Mouse (Mus musculus) left cerebral cortex, postnatal 4 days (tissue): Measurements from ENCODE around the gene Tfb2m. TPM values are rescaled to one million over a fixed set of nuclear protein-coding genes. Genes with fewer than 3 reads are reported as not detected.
"Not testable (repeated sequence)": the region's sequence is repeated elsewhere in the genome, so short reads cannot be mapped to it uniquely, and the experiment has no call there.

Experiments used
- DNase-seq: peaks from one replicate; pipeline ENCODE4 v3.0.0-alpha.2; 2022
- intact Hi-C: fragments of 180-260 bp; cut with DNase I; formaldehyde crosslinking; loops from one replicate; pipeline ENCODE4 v1.15.1; 2025
- total RNA-seq, 2 experiments: library from RNA; stranded (reverse); gene quantifications; 2 replicates each; pipeline ENCODE4 v1.2.3; 2021

Gene Tfb2m
- 10 to 100 TPM; 28.1 to 28.2 TPM for total RNA-seq

DNA sequence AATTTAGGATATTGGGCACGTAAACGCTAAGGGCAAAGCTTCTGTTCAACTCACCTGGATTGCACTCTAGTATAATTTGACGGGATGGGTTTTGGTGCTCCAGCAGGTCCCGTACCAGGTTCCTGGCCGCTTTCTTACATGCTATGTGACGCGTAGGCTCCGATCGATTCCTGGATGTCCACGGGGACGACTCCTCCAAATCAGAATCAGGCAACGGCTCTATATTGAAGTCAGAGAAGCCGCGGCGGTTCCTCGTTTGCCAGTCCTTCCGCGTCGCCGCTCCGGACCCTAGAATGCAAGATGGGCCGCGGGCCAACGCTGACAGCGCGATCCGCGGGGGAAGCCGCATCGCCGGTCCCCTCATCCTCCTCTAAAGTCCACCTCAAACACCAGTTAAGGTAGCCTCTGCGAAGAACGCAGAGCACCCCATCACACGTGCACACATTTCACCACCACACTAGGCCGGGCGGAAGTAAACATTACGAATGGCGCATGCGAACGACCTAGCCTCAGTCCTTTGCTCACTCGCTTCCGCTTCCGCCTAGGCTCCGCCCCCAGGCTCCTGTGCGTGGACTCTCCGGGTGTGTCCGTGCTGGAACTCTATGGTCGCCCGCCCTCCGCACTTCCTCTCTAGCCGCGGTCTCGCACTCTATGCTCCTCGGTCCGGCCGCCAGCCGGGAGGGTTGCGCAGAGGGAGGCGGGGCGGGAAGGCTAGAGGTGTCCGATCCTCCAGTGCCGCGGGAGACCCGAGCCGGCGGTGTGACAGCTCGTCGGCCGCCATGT is at the start of gene Tfb2m, which contains the start of gene Cnst:
TSS of gene Tfb2m (minus strand) at position 500 of the 783 bp plus-strand sequence.
TSS of gene Cnst (plus strand) at position 603 of the 783 bp plus-strand sequence.
- peak; percentile 98 for DNase-seq
- intact Hi-C loops: not testable (repeated sequence)

DNA sequence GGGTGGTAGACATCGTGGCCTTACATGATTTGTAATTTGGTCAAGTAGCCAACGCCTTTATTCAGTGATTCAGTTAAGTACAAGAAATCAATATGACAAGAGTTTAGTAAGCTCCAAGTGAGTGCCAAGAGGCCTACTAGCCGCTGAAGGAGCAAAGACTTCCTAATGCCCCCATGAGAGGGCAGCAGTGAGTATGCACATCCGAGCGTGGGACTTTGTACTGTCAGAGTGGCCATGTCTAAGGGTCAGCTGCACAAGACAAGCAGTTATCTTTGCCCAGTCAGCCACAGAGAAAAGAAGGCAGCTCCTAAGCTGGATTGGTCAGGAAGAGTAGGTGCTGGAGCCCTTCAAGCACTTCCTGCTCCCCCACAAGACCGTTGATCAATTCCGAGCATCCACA is 46.9 kb upstream of the Tfb2m start:
- intact Hi-C loops: no loop called here
- peak; percentile 14 for DNase-seq

DNA sequence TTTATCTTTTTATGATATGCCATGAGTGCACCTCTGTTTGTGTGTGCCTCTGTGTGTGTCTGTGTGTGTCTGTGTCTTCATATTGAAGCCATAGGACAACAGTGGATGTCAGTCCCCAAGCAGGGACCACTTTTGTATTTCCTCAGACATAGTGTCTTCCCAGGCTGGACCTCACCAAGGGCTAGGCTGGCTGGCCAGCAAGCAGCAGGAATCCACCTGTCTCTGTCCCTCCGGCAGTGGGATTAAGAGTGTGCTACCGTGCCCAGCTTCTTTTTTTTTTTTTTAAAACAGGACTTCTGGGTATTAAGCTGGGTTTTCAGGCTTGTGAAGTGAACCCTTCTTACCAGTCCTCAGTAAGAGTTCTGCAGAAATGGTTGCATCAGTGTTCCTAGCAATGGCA is 46.1 kb upstream of the Tfb2m start:
- intact Hi-C loops: no loop called here
- DNase-seq: no peak

DNA sequence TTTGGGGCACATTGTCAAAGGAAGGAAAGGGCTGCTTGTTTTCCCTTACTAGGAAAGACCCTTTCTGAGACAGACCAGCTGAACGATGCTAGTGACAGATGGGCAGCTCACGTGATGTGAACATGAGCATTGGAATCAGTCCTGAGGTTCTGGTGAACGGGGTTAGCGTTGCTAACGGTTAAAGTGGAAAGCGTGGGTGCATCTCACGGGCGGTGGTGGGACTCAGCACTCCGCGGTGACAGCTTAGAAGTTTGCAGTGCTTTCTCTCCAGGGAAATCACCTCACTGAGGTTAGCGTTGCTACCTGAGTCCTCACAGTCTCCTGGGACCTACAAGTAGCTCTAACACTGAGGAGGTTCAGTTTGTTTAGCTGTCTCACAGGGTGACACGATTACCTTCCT is 45.6 kb upstream of the Tfb2m start:
- peak; percentile 34 for DNase-seq
- intact Hi-C loops: no loop called here

DNA sequence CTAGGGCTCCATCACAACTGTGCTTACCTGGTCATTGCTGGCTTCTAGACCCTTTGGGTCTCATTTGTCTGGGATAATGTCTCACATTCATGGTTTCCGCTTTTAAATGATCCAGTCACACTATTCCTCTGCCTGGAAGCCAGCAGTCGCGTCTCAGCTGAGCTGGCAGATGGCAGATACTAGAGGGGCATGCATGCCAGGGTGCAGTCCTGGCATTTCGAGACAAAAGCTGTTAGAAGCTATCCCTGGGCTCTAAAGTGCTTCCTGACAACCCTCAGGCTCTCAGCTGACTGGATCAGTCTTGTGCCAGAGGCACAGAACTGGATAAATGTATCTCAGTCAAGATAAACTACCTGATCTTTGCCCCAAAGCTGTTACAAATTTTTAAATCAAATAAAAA is 42.2 kb upstream of the Tfb2m start:
- peak; percentile 46 for DNase-seq
- intact Hi-C loops: no loop called here

DNA sequence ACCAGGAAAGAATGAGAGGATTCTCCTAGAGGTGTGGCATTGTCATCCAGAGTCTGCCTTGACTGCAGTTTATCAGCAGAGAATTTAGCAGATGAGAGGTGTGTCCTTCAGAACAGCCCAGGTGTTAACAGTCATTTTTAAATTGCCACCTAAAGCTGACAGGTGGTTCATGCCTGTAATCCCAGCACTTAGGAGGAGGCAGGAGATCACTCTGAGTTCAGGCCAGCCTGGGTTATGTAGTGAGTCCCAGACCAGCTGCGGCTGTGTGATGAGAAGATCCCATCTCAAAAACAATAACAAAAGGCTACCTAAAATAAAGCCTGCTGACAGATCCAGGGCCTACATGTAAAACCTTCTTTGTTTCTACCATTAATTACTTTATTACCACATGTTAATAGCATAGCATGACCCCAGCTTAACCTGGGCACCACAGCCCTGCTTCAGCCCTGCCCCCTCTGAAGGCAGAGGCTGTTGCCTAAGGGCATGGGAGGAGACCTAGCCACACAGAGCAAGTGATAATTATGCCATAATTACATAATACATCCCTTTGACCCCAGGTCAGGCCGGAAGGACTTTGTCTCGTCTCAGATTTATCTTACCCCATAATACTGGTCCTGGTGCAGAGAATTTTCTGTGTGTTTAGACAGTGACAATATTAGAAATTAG is 40.5 kb upstream of the Tfb2m start:
- DNase-seq: no peak
- intact Hi-C loops: no loop called here

DNA sequence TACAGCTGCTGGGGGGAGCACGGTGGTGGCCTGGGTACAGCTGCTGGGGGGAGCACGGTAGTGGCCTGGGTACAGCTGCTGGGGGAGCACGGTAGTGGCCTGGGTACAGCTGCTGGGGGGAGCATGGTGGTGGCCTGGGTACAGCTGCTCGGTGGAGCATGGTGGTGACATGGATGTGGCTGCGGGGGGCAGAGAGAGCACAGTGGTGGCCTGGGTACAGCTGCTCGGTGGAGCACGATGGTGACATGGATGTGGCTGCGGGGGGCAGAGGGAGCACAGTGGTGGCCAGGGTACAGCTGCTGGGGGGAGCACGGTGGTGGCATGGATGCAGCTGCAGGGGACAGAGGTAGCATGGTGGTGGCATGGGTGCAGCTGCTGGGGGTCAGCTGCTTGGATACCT is 39.6 kb upstream of the Tfb2m start:
- intact Hi-C loops: no loop called here

DNA sequence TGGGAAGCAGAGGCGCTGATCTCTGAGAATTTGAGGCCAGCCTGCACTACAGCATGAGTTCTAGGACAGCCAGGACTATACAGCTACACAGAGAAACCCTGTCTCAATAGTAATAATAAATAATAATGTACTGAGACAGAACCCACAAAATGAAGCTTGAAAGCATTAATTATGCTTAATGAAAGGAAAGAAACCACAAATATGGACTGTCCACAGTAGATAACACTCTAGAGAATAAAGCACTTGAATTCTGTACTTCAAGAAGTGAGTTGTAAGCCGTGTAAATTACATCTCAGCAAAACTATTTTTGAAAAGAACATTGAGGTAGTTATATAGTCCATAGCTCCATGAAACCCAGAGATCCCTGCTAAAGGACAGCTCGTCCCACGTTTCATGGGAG is 38.2 kb upstream of the Tfb2m start:
- intact Hi-C loops: no loop called here

More for the DNA sequence above, 39.6 kb upstream of the Tfb2m start:
- no peak for DNase-seq

DNA sequence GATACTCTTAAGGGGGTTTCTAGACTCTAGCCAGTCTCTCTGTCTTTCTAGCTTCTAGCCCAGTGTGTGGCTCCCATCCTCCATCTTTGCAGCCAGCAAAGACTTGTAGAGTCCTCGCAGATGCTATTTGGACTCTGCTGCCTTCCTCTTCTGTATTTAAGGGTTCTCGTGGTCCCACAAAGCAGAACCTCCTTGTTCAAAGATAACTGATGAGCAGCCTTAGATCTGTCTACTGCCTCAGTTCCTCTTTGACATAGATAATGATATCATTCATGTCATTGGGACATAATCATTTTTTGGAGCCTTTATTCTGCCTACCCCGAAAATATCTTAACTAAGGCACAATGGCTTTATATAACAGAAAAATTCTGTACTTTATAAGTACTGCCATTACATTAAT is 37.0 kb upstream of the Tfb2m start:
- intact Hi-C loops: no loop called here
- DNase-seq: no peak

More for the DNA sequence above, 38.2 kb upstream of the Tfb2m start:
- DNase-seq: no peak

DNA sequence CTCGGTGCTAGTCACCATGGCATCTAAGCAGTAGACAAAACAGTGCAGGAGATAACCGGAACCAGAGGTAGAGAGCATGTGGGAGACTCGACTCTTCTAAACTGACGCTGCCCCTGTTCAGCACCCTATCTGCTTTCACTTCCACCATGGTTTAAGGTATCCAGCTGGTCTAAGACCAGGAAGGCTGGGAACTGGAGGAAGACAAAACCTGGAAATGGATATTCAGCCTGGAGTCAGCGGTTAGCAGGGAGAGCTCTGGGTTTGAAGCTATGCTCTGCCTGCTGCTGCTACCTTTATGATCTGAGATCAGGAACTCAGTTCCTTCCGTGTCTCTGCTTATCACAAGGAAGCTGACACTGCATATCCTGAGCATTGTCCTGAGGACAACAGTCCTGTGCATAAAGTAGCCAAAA is 36.0 kb upstream of the Tfb2m start:
- no peak for DNase-seq
- intact Hi-C loops: no loop called here

DNA sequence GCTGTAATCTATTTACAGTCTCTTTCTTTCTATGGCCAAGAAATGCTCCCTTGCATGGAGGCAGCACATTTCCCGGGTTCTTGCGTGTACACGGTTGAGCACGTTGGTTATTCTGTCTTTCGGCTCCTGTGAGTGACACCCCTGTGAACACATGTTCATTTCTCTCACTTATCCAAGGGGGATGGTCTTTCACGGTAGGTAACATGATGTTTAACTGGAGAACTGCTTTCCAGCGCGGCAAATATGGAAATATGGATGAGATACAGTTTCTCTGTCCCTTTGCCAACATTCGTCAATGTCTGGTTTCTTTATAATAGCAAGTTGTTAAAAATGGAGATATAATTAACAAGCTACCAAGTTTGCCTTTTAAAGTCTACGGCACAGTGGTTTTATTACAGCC is 35.4 kb upstream of the Tfb2m start:
- intact Hi-C loops: no loop called here

DNA sequence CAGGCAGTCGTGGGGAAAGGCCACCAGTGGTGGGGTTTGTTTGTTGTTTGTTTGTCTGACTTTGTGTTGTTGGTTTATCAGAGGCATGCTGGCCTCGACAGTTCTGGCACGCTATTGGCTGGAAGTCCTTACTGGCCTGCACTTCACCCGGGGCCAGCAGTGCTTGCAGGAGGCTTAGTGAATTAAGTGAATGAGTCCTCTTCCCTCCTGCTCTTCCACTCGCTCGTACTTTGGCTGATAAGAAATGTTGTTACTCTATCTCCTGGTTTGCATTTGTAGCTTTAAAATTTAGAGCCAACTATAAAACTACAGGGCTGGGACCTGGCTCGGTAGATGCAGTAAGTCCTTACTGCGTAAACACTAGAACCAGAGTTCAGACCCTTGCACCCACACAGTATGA is 34.1 kb upstream of the Tfb2m start:
- no peak for DNase-seq
- intact Hi-C loops: no loop called here

More for the DNA sequence above, 35.4 kb upstream of the Tfb2m start:
- no peak for DNase-seq

DNA sequence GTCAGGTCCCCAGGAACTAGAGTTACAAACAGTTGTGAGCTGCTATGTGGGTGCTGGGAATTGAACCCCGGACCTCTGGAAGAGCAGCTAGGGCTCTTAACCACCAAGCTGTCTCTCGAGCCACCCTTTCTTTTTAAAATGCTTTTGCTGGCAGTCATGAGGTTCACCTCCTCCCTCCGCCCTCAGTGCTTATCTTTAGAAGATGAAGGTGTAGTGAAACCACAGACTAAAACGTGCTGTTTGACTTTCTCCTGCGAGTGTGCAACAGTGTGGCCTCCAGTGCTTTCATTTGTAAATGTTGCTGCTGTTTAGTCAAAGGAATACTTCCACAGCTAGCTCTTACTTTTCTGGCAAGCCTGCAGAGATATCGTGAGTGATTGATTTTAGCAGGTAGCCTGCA is 32.6 kb upstream of the Tfb2m start:
- no peak for DNase-seq
- intact Hi-C loops: no loop called here

DNA sequence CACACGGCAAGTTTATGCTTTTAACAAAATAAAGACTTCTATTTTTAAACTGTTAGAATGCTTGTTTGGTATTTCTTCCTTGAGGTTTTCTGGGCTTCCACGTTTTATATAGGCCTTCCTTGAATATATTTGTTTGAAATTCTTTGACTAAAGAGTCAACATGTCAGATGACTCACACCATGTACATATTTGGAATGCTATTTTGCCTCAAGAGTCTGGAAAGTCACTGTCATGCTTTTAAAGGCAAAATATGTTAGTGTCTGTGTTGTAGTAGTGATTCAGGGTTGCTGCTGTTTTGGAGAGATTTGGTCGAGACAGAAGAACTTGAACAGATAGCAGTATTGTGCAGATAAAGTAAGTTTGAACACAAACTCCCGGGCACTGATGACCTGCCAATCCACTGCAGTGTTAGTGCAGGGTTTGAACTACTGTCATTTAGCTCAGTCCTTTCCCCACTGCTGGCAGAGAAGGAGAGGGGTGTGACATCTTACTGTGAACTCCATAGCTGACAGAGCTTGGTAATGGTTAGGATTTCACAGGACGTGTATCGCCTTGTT is 27.7 kb upstream of the Tfb2m start:
- intact Hi-C loops: no loop called here
- DNase-seq: no peak

DNA sequence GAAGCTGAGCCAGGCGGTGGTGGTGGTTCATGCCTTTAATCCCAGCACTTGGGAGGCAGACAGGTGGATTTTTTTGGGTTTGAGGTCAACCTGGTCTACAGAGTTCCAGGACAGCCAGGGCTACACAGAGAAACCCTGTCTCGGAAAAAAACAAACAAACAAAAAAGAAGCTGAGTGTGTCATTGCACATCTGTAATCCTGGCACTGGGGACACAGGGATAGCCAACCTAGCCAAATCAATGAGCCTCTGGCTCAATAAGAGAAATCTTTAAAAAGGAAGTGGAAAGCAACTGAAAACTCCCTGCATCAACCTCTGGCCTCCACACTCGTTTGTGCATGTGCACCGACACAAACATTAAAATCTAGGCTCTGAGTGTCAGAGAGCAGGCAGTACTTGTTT is 25.6 kb upstream of the Tfb2m start:
- intact Hi-C loops: no loop called here
- no peak for DNase-seq

DNA sequence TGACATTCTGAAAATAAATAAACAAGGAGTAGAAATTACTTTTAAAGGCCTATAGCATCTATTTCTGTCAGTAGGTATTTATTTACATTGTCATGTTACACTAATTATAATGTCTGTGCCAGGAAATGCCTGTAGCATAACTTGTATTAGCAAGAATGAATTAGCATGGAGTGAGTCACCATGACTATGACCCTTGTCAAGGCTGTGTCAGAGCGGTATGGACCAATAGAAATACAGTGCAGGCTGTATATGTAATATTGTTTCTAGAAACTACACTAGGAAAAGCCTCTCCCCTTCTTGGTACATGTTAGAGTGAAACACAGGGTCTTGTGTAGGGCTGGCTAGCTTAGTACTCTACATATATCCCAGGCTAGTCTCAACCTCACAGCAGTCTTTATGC is 24.4 kb upstream of the Tfb2m start:
- no peak for DNase-seq
- intact Hi-C loops: no loop called here

DNA sequence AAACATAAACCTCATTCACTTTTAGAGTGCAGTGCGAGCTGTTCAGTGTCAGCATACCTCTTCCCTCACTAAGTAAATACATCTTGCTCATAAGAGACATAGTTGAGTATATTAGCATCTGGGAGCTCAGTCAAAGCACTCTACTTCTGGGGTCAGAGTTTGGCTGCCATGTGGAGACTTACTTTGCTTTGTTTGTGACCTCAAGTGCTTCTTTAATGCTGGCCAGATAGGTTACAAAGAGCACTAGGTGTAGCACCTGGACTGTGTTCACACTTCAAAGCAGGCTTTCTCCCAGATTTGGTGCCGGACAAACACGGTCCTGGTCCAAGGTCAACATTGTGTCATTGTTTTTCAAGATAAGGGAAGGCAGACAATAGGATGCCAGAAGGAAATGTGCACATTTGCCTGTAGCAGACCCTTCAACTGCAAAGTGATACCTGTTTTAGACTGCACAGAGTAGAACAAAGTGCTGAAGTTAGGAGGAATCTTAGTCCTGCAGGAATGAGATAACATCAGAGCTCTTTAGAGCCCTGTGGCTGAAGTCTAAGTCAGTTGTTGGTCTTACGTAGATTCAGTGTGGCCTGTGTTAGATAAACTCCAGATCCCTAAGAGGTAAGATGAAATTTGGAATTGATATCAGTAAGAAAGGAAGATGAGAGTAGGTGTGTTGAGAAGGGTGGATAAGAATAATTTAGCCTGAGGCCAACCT is 22.8 kb upstream of the Tfb2m start:
- DNase-seq: no peak

DNA sequence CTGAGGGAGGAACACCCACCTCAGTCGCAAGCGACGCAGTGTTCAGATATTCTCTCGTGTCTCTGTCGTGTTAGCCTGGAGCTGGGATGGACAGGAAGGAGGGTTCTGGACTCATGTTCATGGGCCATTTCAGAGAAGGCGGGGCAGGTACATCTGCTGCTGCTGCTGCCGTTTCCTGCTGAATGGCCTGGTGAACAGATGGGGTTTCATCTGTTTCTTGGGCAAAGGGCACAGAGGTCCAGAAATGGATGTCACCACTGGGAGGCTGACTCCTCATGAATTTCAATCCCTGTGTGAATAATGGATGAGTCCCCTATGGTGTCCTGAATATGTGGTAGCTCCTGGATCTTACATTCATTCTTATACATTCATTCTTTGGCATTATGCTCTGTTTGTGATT is 21.5 kb upstream of the Tfb2m start:
- DNase-seq: peak; percentile 9
- intact Hi-C loops: no loop called here

More for the DNA sequence above, 22.8 kb upstream of the Tfb2m start:
- intact Hi-C loops: no loop called here

DNA sequence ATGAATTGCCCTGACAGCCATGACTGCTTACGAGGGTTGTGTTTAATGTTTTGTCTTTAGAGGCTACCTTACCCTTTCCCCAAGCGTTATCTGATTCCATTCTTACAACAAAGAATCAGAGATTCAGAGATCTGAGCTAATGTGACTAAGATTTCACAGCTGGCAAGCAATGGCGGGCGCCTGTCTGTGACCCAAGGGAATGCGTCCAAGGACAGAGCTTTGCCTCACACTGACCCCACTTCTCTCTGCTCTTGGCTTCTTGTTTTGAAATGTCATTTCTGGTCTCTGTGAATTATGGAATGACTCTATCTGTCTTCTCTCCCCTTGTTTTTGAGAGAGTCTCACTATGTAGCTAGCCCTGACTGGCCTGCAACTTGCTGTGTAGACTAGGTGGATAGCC is 17.9 kb upstream of the Tfb2m start:
- no peak for DNase-seq
- intact Hi-C loops: no loop called here

DNA sequence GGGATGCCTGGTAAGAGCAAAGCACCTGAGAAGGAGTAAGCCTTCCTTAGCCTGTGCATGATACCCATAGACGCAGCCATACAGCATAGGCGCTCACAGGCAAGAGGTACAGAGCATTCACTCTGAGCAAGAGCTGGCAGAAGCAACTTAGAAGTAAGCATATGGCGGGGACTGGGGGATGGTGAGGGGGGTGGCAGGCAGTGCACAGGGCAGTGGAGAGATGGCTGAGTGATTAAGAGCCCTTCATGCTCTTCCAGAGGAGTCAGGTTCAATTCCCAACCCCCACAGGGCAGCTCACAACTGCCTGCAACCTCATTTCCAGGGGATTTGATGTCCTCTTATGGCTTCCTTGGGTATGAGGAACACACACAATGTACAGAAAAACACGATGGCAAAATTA is 17.1 kb upstream of the Tfb2m start:
- intact Hi-C loops: no loop called here
- DNase-seq: no peak

DNA sequence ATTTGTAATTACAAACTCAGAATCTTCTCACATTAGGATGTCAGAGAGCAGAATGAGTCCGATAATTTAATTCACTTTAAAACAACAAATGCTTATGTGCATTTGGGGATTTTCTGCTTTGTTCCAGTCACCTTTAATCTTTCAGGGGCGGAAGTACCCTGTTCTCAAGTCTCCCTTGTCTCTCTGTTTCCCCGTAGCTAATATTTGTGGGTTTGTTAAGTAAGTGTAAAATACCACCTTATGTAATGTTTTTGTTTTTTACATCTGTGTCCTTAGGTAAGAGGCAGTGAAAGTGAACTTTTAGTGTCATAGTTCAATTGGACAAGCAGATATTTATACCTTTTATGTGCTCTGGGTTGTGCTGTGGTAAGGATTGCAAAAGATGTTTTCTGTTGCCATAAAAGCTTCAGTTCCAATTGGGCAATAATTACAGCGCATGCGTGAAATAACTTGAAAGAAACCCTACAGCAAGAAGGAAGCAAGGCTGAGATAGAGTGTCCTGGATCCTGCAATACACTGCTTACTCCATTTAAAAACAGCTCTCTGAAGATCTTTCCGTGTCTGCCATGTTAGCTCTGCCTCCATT is 14.9 kb upstream of the Tfb2m start:
- no peak for DNase-seq
- intact Hi-C loops: no loop called here
